Mouse (Mus musculus) testis, postnatal 10 days (tissue): Measurements from ENCODE around the gene Ncs1.

Experiments used
- DNase-seq: peaks from one replicate; pipeline ENCODE4 v3.0.0; 2021; ENCODE audit warnings: low spot score

Gene Ncs1

GRCm38 (mm10) chr2:31244216-31244615 lies 1.4 kb upstream of the Ncs1 start:
- DNase-seq: no peak

- DNase-seq: no peak
Measured at GRCm38 (mm10) chr2:31245051-31245450, 572 bp upstream of the Ncs1 start.

DNA sequence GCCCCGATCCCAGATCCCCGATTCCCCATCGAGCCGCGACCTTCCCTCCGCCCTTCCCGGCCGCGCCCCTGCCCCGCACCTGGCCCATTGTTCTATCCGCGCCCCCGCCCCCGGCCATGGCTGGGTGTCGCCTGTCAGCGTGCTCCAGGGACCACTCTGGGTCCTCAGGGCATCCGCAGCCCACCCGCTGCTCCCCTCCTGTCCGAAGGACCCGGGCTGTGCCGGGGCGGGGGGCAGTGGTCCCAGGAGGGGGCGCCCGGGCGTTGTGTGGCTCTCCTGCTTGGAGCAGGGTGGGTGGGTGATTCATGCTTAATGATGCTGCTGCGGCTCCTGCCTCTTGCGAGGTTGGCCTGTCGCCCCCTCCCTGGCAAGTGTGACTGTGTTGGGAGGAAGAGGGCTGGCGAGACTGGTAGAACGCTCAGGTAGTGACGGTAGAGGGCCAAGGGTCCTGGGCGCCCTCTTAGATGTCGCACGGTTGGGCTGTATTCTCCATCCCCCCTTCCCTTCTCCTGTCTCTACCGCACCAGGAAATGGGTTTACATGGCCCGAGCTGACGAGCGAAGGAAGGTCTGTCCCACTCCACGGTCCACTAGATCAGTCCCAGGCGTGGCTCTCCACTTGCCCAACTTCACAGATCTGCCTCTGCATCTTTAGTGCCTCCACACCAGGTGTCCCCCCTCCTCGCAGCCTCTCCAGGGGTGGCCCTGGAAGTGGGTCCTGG lies 788 bp downstream of the Ncs1 start:
- peak; percentile 65 for DNase-seq

DNA sequence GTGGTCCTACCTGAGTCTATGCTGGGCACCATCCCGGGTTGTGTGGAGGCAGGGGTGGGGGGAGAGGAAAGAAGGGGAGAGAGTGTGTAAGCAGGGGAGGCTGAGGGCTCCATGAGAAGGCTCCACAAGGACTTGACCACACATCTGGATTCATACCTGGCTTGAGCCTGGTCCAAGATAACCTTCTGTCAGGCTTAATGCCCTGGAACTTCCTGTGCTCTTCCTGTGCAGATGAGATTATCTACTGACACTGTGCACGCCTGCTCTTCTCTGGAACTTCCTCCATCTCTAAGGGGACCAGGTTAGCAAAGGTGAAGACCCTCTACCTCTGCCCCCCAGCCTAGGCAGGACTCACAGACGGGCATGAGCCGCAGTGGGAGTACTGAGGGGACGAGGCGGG lies 3.2 kb downstream of the Ncs1 start:
- DNase-seq: no peak

DNA sequence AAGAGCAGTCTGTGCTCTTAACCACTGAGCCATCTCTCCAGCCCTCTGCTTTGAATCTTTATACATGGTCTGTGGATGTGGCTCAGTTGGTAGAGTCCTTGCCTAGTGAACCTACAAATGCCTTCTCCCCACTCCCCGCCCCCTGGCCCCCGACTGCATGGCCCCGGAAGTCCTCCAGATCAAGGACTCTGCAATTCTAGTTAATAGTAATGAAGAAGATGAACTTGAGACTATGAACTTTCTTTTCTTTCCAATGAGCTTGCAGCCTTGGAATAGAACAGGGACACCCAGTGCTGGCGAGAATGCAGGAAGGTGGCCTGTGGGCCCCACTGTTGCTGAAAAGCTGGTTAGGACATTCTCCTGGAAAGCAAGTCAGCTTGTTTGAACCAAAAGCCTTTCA lies 6.5 kb downstream of the Ncs1 start:
- no peak for DNase-seq

GRCm38 (mm10) chr2:31253463-31253862 lies 7.8 kb downstream of the Ncs1 start:
- no peak for DNase-seq

- DNase-seq: no peak
Measured at GRCm38 (mm10) chr2:31254806-31255205, 9.2 kb downstream of the Ncs1 start.

GRCm38 (mm10) chr2:31255952-31256938 lies 10.6 kb downstream of the Ncs1 start:
- DNase-seq: peak; percentile 75

GRCm38 (mm10) chr2:31257096-31257495 lies 11.5 kb downstream of the Ncs1 start:
- no peak for DNase-seq

- peak; percentile 90 for DNase-seq
Measured at GRCm38 (mm10) chr2:31258609-31259366, 13.2 kb downstream of the Ncs1 start.

- no peak for DNase-seq
Measured at GRCm38 (mm10) chr2:31259367-31259920, 13.8 kb downstream of the Ncs1 start.

GRCm38 (mm10) chr2:31260549-31260948 lies 14.9 kb downstream of the Ncs1 start:
- no peak for DNase-seq

DNA sequence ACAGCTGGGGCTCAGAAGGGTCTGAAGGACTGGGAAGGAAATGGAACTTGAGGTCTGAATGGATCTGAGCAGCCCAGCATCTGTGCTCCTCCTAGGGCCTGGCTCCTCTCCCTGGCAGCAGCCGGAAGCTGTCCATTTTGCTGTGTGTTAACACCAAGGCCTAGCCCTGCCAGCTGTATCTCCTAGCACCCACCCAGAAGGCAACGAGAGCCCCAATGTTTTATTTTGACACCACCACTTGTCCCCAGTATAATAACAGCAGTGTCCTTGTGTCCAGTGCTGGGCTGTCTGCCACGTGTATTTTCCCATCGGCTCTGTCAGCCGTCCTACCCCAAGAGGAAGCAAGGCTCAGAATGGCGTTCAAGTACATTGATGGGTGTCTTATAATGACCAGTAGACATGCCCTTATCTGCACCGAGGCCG lies 17.4 kb downstream of the Ncs1 start:
- no peak for DNase-seq

- DNase-seq: peak; percentile 87
Measured at GRCm38 (mm10) chr2:31263746-31264378, 18.2 kb downstream of the Ncs1 start.

GRCm38 (mm10) chr2:31267447-31267846 lies 21.8 kb downstream of the Ncs1 start:
- no peak for DNase-seq

GRCm38 (mm10) chr2:31268631-31269030 lies 23.0 kb downstream of the Ncs1 start:
- DNase-seq: no peak

DNA sequence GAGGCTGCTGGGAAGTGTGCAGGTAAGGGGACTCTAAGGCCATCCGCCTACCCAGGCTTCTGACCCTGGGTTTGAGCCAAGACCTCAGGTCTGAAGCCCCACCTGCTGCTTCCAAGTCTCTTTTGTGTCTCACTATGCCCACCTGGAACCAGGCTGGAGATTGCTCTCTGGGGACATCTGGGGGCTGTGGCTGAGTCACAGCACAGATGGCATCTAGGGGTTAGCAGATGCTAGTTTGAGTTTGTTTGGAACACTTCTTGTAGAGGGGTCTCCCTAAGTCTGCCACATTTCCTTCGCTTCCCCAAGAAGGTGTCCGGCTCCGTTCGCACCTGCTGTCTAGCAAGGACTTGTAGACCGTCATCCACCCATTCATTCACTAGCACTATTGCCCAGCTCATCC lies 23.6 kb downstream of the Ncs1 start:
- no peak for DNase-seq

DNA sequence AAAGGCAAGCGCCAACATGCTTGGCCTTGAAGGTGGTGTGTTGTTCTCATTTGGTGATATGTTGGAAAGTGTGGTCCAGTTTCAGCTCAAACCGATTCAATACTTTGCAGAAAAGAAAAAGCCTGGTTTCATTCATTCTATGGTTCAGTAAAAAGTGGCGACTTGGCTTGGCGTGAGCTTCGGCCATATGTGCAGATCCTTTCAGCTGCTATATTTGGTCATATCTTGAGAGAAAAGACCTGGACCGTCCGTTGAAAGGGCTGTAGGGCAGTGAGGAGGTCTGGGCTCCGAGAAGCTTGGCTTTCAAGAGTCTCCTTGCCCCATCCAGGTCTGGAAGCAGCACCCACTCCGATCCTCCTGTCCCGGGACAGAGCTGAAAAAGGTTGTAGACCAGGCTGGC lies 24.2 kb downstream of the Ncs1 start:
- DNase-seq: no peak

DNA sequence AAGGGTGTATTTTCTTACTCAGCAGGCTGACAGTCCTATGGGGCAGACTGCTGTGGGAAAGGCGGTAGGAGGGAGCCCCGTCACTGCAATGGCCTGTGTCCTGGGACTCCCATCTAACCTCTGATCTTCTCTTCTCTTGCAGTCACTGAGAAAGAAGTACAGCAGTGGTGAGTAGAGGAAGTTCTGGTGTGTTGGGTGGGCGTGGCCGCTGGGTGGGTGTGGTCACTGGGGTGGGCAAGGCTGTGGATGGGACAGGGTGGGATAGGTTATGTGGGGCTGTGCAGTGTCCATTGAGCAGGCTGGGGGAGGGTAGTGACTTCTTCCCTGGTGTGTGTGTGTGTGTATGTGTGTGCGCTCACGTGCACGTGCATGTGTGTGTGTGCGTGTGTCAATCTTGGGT lies 24.8 kb downstream of the Ncs1 start:
- no peak for DNase-seq

DNA sequence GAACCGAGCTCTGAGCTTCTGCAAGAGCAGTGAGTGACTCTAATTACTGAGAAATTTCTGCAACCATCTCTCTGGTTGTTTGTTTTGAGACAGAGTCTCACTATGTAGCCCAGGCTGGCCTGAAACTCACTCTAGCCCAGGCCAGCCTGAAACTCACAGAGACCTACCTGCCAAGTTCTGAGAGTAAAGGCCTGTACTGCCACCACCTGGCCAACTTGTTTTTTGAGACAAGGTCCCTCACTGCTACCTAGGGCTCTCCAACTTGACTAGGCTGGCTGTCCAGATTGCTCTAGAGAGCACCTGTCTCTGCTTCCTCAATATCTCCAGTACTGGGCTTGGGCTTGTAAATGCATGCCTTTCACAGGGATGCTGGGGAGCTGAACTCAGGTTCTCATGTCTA lies 25.4 kb downstream of the Ncs1 start:
- DNase-seq: no peak

- no peak for DNase-seq
Measured at GRCm38 (mm10) chr2:31274993-31275392, 29.4 kb downstream of the Ncs1 start.

DNA sequence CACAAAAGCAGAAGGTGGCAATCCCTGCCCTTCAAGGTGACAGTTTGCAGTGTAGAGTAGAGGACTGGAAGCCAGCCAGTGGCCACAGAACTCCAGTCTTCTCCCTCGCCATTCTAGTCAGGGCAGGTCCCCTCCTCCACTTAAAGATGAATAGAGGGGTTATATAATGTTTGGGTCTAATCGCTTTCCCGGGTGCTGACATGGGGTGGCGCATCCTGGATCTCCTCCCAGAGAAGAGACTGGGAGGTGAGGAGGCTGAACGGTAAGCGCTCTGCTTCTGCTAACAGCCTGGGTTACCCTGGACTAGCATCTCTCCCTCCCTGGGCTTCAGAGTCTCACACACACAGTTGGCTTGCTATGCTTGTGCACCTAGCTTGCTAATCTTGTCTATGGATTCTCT lies 32.2 kb downstream of the Ncs1 start:
- DNase-seq: no peak
